Mouse (Mus musculus) embryo, embryonic 11 days (tissue): ENCODE results near the gene Gclc.

Experiments used
- DNase-seq: peaks from one replicate; pipeline ENCODE4 v3.0.0-alpha.2; 2015

The Gclc gene

DNA sequence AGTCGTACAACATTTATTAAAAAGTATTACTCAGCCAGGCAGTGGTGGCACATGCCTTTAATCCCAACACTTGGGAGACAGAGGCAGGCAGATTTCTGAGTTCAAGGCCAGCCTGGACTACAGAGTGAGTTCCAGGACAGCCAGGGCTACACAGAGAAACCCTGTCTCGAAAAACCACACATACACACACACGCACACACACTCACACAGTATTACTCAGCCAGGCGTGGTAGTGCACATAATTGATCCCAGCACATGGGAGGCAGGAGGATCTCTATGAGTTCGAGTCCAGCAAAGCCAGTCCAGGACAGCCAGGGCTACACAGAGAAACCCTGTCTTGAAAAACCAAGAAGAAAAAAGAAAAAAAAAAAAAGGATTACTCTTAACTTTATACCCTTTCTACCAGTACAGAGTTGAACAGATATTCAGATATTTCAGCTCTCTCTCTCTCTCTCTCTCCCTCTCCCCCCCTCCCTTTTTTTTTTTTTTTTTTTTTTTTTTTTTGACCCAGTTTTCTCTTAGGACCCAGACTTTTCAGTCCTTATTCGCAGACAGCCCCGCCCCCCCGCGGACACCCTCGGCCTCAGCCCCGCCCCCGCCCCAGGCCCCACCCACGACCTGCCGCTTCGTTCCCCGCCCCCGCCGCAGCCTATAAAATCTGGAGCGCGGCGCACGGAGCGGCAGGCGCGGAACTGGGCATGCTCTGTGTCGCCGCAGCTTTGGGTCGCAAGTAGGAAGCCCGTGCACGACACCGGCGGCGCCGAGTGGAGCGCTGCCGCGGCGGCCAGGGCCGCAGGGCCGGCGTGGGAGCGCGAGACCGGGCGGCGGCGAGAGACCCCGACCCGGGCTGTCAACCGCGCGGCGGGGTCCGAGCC lies at the start of gene Gclc:
Gene Gclc (plus strand): TSS at position 683 of the 875 bp plus-strand sequence.
- peak; percentile 94 for DNase-seq

GRCm38 (mm10) chr9:77706515-77706914 lies 47.8 kb upstream of the Gclc start:
- no peak for DNase-seq

DNA sequence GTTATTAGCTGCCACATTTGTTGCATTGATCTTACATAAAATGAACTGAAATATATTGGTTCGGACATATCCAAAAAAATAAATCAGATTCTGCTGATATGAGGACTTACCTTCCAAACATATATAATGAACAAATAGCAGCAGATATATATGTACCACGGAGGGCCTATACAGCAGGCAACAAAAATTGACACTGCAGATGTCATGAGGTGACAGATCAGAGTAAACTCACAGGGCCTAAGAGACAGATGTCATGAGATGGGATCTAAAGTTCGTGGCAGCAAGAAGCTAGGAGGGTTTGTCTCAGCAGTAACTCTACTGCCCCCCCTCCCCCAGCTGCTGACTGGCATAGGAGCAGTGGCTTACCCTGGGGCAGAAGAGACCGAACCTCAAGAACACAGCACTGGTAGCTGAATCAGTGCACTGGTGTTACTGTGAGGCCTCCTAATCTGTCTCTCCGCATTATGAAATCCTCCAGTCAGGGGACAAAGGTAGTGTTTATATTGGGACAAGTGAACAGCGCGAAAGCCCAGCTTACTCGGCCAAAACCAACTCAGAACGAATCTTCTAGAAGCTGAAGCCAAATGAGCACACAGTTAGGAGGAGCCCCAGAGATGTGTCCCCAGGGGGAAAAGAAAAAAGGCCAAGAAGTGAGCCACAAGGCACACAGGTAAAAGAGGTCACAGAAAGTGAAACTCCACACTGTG lies 46.7 kb upstream of the Gclc start:
- DNase-seq = no peak

DNA sequence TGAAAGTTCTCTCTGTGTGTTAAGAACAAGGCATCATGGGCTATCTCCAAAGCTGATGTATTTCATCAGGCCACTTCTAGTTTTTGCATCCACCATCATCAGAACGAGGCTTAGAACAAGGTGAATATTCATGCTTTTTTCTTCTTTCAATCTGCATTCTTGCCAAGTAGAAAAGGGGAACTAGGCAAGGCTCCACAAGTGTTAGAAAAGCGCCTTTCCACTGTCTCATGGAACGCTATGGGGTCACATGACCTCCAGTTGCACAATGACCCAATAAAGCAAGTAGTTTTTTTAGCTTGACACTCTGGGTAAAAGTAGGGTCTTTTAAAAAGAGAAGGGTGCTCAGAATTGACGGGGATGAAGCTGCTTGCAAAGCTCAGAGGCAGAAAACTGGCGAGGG lies 45.4 kb upstream of the Gclc start:
- DNase-seq = no peak

DNA sequence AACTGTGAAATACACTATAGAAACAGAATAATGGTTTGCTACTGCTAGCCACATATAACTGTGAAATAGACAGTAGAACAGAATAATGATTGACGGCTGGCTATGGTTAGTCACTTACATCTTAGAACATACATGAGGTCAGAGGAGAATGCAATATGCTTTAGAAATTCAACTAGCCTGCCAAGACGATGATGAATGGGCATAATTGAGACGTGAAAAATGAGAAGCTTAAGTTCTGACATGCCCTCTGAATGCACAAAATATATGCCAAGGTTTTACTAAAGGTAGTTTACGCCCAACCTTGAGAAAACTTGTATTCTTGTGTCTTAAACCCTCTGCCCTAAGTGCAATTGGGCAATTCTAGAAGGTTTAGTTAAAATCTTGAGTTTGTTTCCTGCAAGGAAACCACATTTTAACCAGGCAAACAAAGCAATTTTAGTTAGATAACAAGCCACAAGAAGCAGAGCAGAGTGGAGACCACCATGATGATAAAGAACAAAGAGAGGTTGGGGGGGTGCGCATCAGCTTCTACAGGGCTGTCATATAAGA lies 43.2 kb upstream of the Gclc start:
- no peak for DNase-seq

DNA sequence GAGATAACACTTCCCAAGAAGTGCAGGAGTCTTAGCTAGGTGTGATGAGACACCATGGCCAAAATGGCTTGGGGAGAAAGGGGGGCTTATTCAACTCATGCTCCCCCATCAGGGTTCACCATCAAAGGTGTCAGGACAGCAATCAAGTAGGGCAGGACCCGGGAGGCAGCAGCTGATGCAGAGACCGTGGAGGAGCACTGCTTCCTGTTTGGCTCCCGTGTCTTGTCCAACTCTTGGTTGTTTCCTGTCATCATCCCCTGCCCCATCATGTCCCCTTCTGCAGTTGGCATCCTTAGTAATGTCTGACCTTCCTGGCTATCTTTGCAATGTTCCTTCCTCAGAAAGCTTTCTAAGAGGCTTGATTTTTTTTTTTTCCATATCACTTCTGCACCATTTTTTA lies 41.5 kb upstream of the Gclc start:
- DNase-seq = no peak

DNA sequence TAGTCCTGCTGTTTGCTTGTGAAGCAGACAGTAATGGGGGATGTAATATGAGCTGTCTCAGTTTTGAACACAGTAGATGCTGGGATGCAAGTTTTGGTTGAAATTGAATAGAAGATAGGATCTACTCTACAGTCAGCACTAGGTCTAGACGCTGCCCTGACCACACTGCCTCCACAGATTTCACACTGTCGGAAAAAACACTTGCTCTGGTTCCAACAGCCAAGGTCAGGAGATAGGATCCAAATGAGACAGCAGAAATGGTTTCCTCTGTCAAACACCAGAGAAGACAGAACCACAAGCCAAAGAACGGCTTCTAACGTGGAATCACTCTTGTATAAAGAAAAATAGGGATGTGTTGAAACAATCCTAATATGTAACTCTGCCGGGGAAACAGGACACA lies 41.0 kb upstream of the Gclc start:
- DNase-seq = no peak

DNA sequence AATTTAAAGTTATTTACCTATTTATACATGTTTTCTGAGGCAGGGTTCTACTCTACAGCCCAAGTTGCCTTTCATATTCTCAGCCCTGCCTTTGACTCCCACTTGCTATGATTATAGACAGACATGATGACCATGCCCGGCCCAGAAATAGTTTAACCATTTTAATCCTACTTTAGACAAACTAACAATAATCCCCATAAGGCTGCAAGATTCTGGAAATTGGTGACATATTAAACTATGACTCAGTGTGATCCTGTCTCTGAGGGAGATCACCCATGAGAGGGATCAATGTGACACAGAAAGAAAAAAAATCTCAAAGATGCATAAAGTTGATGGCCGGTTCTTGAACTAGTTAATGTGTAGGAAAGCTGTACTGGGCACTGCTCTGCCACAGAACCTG lies 39.1 kb upstream of the Gclc start:
- DNase-seq = no peak

DNA sequence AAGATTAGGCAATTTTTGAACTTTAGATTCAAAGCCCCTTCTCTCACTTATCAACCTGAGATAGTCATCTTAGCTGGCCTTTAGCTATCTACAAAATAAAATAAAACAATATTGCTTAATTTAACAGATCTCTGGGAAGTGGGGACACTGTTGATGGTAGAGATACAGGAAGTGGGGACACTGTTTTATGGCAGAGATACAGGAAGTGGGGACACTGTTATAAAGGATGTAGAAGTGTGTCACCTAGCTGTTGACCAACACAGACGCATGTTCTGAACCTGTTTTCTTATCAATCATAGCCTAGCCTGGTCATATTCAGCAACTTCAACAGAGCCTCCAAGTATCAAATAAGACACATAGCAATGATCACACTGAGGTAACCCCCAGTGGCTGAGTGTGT lies 38.3 kb upstream of the Gclc start:
- DNase-seq = no peak

DNA sequence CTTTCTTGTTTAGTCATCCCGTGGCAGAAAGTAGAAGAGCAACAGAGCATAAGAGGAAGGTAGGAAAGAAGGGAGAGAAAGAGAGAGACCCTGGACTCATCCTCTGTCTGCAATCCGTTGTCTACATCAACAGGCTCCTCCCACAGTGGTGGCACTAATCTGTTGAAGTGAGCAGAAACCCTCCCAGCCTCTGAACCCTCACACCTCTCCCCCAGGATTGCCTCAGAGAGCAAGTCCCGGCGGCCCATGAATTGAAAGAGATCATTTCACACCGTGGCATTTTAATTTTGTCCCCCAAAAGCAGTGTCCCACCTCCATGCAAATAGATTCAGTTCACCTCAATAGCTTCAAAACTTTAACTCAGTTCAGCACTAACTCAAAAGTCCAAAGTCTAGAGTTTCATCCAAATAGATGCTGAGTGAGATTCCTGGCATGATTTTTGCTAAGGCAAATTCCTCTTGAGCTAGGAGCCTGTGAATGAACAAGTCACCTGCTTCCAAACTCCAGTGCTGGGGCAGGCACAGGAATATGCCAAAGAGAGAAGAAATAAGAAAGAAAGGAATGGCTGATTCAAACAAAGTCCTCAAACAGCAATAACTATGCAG lies 36.4 kb upstream of the Gclc start:
- DNase-seq = no peak

DNA sequence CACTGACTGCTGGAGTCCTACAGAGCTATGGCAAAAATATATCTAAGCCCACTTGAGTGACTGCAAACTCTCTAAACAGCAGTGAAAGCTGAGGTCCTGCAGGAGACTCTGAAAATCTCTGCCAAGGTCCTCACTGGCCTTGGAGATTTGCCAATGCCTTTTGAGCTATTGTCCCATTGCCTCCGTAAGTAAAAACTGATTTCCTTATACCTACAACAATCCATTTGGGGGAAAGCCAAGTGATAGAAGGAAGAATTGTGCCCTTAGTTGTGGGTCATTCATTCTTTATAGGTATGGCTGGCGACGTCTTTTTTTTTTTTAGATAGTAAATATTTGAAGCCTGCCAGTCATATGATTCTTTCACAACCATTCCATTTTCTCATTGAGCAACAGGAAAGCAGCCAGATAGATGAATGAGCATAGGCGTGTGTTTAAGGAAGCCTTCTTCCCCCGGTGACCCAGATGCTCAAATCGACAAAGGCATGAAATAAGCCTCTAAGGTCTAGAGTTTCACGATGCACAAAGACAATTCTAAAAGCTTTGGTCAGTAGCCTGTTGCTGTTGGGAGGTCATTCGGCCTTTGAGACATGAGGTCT lies 35.4 kb upstream of the Gclc start:
- DNase-seq = no peak

DNA sequence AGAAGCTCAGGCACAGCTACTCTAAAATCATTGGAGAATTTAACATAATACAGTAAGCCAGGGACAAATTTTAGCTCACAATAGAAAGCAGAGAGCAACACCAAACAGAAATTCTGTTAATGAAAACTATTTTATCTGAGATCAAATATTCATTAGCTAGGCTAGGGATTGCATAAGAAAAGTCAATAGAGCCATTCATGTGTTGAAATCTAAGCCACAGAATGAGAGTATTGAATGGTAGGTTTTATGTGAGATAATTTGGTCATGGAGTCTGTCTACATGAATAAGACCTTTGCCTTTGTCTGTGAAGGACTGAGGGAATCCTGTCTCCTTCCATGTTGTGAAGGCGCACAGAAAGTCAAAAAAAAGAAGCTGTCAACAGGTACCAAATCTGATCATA lies 34.7 kb upstream of the Gclc start:
- no peak for DNase-seq

DNA sequence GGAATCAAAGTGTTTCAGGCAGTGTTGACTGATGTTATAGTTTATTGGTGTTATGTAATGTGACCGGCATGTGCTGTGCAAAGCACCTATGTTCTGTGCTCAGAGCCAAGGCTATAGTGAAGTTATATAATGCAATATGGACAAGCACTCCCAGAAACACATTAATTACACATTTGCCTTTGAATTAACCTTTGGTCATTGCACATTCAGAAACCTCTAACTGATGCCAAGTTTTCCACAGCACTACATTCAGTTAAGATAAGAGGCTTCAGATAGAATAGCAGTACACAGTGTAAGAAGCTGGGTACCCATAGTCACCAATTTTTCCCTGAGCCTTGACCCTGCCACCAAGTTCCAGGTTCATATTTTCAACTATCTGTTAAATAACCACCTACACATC lies 32.0 kb upstream of the Gclc start:
- DNase-seq = no peak

DNA sequence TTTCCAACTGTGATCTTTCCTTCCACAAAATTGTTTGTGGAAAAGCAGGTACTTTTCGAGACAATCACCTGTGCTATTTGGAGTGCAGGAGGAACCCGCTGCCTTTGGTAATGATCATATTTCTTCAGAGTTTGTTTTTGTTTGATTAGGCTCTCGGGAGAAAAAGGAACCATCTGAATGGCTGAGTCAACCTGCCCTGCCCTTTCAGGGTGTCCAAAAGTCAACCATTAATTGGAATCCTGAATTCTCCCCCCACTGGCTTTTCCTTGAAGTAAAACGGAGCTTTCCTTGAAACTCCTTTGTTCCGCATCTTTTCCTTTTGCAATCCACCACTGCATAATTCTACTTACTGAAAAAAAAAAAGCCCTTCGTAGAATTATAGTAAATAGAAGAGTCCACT lies 30.1 kb upstream of the Gclc start:
- DNase-seq = no peak

DNA sequence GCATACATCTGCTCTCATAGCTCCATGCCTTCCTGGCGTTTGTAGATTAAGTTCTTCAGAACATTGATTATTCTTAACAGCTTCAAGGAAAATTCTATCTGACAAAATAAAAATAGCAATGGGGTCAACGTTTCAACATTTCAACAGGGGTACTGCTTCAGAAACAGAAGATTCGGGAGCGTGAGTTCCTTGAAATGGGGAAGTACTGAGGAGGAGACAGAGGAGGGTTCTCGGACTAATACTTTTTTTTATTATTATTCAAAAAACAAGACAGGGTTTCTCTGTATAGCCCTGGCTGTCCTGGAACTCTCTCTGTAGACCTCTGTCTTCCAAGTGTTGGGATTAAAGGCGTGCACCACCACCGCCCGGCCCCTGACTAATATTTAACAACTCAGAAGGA lies 28.9 kb upstream of the Gclc start:
- DNase-seq = no peak

GRCm38 (mm10) chr9:77726018-77726684 lies 28.2 kb upstream of the Gclc start:
- no peak for DNase-seq

DNA sequence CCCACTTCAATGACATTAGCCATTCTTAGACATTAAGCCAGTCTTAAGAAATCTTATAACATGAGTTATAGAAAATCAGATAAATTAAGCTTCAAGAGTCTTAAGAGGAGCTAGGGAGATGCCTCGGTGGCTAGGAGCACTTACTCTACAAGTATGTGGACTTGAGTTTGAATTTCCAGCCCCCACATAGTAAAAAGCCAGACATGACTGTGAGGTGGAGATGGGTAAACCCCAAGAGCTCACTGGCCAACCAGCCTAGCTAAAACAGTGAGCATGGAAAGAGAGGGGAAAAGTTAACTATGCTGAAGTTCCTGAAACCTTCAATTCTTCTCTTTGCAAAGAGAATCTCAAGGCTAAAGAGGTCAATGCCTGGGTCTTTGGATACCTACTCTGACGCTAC lies 27.3 kb upstream of the Gclc start:
- no peak for DNase-seq

DNA sequence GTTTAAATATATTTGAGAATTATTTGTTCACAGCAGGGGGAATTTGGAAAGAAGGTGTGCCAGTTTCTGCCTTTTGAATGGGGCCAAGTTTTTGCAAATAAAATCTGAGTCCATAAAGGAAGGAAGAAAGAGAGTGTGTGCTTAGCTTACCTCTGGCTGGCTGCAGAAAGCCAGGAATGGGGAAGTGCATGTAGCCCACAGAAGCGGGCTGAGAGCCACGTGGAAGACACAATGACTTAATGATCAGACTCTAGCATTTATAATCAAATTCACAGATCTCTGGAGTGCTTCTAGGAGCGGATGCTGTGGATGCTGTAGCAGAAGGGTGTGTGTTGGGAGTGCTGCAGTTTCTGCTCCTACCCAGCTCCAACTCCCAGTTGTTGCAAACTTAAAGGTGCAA lies 22.3 kb upstream of the Gclc start:
- no peak for DNase-seq

DNA sequence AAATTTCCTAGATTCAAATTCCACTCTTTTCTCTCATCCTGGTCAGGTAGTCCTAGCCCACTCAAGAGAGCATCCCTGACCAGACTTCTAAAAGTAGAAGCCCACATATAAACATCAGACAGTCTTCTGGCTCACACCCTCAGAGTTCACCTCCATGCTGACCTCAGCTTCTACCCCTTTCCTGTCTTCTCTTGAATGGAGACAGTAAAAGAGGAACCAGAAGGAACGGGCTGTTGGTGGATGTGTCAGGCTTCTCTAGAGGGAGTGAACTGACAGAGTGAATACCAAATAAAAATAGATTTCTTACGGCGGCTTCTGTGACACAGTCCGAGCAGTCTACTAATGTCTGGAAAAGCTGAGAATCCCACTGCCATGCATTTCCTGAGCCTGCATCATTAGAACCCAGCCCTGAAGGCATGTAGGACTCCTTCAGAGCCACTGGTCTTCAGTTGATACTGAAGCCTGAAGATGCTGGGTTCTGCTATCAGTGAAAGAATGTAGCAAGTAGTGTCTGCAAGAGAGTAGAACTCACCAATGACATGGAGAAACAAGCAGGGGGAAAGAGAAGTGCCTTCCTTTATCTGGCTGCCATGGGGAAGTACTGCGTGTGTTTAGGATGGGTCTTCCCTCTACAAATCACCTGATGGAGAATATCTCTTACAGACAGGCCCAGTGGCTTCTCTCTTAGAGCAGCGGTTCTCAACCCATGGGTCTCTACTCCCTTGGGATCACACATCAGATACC lies 16.9 kb upstream of the Gclc start:
- no peak for DNase-seq

DNA sequence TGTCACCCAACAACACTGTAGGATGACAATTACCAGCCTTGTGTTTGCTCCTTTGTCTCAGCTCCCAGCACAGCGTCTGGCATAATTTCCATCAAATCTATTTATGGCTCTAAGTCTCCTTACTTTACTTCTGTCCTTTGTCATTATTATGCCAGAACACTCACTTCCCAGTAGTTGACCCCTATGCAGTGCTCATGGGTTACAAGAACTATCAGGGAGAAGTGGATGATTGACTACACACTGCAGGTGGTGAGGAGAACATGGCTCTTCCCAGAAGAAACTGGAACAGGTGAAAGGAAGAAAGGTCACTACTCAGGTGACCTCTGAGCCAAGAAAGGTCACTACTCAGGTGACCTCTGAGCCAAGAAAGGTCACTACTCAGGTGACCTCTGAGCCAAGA lies 12.9 kb upstream of the Gclc start:
- DNase-seq = no peak

- DNase-seq = no peak
Measured at GRCm38 (mm10) chr9:77744798-77745197, 9.5 kb upstream of the Gclc start.

GRCm38 (mm10) chr9:77746315-77746714 lies 8.0 kb upstream of the Gclc start:
- no peak for DNase-seq
